Mouse (Mus musculus) layer of hippocampus, postnatal 36 days (tissue): Measurements from ENCODE around the gene Slc11a1. TPM values are rescaled to one million over a fixed set of nuclear protein-coding genes. Genes with fewer than 3 reads are reported as not detected.

Experiments used
- DNase-seq, 2 experiments: peaks; one replicate each; pipeline ENCODE4 v3.0.0; 2022
- total RNA-seq, 2 experiments: library from RNA; stranded (reverse); gene quantifications; 2 replicates each; pipeline ENCODE4 v1.2.3; 2021

Gene Slc11a1
- total RNA-seq, 2 experiments from 2014 or later = 2.6 to 3.6 TPM

- no peak for DNase-seq
Measured at GRCm38 (mm10) chr1:74353453-74354229, 21.4 kb upstream of the Slc11a1 start.

- DNase-seq = no peak
Measured at GRCm38 (mm10) chr1:74357531-74357930, 17.5 kb upstream of the Slc11a1 start.

GRCm38 (mm10) chr1:74359952-74360517, 15.0 kb upstream of the Slc11a1 start:
- no peak for DNase-seq

DNA sequence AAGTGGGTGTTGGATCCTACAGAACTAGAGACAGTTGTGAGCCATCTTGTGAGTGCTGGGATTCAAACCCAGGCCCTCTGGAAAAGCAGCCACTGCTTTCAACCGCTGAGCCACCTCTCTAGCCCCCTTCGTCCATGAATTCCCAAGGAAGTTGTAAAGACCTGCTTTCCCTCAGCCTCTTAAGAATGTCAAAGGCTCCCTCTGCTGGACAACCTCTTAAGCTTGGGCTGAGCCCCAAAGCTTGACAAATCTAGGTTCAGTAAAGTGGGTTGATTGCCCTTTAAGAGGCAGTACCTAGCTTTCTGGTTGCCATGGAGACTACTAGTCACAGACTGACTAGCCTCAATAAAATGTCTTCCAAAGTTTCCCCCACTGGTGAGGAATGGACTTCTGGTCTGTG, 13.2 kb upstream of the Slc11a1 start, which contains the start of gene Catip:
Gene Catip (plus strand): TSS at position 297 of the 400 bp plus-strand sequence.
- DNase-seq = peak; percentile 57 to 66

GRCm38 (mm10) chr1:74362325-74363229, 12.4 kb upstream of the Slc11a1 start:
- DNase-seq = no peak

- DNase-seq = no peak
Measured at GRCm38 (mm10) chr1:74363437-74363836, 11.6 kb upstream of the Slc11a1 start.

GRCm38 (mm10) chr1:74364270-74364669, 10.7 kb upstream of the Slc11a1 start:
- DNase-seq = no peak

DNA sequence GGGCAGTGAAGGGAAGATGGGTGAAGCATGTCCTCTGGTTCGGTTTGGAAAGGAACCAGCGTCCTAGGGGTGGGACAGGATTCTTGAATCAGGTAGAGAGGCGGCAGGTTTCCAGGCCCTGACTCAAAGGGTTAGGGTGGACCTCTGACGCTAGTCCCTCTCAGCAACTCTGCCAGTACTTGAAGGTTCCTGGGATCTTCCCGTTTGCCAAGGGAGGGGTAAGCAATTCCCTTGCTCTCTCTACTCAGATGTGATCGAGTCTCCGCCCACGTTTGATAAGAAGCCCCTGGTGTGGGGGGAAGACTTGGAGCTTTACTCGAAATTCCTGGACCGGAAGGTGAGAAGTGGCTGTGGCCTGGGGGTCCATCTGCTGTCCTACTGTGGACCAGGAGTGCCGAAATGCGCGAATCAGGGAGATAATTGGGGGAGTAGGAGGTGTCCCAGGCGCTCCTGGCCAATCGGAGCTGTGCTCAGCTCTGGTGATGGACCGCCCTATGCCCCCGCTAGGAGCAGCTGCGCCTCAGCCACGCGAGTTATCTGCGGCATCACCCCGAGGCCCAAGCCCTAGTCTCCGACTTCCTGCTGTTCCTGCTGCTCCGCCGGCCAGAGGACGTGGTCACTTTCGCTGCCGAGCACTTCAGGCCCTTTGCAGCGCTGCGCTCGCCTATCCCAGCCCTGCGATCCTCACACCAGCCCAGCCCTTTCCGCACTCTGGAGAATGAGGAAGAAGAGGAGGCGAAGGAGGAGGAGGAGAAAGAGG, 6.9 kb upstream of the Slc11a1 start:
- DNase-seq = peak in 1 of 2 experiments; percentile 31

DNA sequence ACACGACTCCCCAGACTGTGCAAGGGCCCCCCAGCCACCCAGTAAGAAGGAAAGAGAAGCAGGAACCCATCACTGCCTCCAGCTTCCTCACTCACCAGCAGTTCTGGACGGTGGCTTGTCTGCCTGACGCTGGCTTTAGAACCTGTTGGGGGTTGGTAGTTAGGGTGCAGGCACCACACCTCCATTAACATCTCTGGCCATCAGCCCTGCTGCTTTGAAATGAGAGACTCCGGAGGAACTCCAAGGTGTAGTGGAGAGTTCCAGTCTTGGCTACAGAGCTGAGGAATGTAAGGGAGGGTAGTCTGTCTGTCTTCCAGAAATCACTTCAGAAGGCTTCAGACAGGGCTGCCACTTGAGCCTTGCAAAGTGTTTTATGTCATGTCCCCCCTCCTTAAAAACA, 5.0 kb upstream of the Slc11a1 start:
- DNase-seq = no peak

DNA sequence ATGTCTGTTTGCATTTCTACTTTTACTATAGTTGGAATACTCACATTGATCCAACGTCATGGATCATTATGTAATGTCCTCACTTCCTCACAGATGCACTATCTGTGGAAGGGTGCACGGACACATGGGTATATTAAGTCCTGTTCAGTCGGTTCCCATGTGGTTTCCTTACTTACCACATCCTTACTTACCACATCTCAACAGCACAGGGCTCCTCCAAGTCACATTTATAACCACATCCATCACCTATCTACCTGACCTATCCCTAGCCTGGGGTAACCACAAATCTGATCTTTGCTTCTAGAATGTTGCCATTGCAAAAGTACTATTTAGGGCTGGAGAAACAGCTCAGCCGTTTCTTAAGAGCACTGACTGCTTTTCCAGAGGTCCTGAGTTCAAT, 1.6 kb upstream of the Slc11a1 start:
- DNase-seq = no peak

DNA sequence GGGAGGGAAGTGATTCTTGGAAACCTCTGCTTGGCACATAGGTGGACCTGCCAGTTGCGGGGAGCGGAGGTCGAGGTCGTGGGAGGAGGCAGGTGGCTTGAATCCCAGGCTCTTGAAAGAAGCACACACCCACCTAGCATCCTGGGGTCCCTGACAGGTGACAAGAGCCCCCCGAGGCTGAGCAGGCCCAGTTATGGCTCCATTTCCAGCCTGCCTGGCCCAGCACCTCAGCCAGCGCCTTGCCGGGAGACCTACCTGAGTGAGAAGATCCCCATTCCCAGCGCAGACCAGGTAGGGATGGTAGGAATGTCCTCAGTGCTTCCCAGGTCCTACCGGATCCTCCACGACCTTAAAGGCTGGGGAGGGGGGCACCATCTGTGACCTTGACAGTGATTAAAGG, 566 bp downstream of the Slc11a1 start:
- DNase-seq = no peak

DNA sequence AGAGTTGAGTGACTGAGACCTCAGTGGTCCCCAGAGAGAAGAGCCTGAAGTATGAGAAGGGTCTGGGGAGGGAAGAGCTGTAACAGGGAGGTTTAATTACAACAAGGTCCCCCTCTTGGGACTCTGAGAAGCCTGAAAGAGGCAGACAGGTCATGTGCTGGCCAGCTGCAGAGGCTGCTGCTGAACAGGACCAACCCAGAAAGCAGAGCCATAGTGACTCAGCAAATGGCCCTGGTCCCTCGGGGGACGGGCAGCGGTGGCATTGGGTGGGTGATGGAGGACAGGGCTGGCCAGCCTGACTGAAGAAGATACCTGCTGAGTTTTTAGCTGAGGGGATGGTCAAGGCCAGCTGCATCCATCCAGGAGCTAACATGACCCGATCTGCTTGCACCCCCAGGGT, 1.4 kb downstream of the Slc11a1 start:
- DNase-seq = no peak

DNA sequence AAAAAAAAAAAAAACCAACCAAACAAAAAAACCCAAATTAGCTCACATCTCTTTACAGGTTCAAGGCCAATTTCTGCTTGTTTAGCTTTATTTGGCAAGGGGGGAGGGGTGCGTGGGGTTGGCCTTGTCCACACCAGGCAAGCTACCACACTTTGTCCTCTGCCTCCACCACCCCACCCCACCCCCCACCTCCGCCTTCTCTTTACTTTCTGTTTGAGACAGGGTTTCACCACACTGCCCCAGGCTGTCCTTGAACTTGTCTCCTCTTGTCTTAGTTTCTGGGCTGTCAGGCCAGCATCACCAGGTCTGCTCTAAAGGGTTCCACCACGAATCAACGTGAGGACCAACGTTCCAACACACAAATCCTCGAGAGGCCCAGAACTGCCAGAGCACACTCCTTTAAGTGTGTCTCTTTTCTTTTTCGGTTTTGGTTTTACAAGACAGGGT, 4.1 kb downstream of the Slc11a1 start:
- no peak for DNase-seq

DNA sequence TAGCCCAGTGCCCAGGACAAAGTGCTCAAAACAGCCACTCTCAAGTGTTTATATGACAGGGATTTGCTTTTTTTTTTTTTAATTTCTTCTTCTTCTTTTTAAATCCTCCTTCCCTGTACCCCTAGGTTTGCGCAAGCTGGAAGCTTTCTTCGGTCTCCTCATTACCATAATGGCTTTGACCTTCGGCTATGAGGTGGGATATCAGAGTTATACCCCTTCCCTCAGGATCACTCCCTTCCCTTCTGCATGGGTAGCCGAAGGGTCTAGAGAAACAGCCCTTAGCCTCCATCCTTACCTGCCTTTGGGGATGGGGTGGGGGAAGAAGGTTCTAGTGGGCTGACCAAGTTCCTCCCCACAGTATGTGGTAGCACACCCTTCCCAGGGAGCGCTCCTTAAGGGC, 5.5 kb downstream of the Slc11a1 start:
- no peak for DNase-seq

DNA sequence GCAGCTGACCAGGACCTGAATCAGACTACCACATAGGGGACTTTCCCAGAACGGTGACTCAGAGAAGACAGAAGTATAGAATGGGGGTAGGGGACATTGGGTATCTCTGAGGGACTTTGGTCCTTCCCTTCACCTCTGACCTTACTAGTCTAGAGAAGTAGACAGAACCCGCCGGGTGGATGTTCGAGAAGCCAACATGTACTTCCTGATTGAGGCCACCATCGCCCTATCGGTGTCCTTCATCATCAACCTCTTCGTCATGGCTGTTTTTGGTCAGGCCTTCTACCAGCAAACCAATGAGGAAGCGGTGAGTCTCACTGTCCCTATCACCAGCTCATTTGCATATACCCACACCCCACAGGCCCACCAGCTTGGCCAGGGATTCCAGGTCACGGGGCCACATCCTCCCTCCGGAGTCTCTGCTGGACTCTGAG, 6.6 kb downstream of the Slc11a1 start:
- no peak for DNase-seq

- DNase-seq = no peak
Measured at GRCm38 (mm10) chr1:74383385-74383784, 8.4 kb downstream of the Slc11a1 start.

GRCm38 (mm10) chr1:74384525-74384924, 9.5 kb downstream of the Slc11a1 start:
- DNase-seq = no peak

DNA sequence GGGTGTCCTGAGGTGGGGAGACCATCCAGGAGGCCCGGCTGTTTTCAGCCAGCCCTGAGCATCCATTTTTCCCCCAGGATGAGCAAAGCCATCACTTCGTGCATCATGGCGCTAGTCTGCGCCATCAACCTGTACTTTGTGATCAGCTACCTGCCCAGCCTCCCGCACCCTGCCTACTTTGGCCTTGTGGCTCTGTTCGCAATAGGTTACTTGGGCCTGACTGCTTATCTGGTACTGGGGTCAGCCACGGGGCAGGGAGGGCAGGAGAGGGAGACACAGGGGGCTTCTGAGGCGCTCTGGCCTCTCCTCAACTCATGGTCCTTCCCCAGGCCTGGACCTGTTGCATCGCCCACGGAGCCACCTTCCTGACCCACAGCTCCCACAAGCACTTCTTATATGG, 10.1 kb downstream of the Slc11a1 start:
- DNase-seq = no peak

DNA sequence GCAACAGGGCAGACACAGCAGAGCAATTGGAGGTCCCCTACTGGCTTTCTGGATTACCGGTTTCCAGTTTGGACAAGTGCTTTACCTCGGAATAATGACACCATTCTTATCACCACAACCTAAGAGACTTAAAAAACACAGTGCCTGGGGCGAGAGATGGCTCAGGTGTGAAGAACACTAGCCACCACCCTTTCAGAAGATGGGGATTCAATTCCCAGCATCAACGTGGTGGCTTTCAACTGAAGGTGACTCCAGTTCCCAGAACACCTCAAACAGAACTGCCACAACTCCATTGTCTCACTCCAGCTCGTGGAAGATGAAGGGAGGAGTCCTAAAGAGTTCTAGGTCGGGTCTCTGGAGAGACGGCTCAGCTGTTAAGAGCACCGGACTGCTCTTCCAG, 10.5 kb downstream of the Slc11a1 start:
- DNase-seq = no peak

GRCm38 (mm10) chr1:74386363-74386713, 11.3 kb downstream of the Slc11a1 start:
- no peak for DNase-seq

GRCm38 (mm10) chr1:74386714-74387385, 11.9 kb downstream of the Slc11a1 start:
- peak; percentile 95 to 96 for DNase-seq
